In genomic region chr5:115155156-115155631, GRCm38 (mm10) we compare ENCODE assay signal across 8 mouse cellular contexts. TPM values are rescaled to one million over a fixed set of nuclear protein-coding genes. Genes with fewer than 3 reads are reported as not detected.
DNase-seq lines count a peak whose midpoint lies in the region; ATAC-seq and TF ChIP-seq lines count a peak whose summit lies in the region.

No protein-coding gene starts in this region.

- peak in 1 of 2 experiments; percentile 32 for DNase-seq in heart, adult 2 months
- DNase-seq in heart, postnatal 14 days, result no peak
- DNase-seq in CH12.LX (ENCODE audit: extremely low read depth), result no peak
- DNase-seq in liver, embryonic 13.5 days, result no peak
- DNase-seq in retina, embryonic 14.5 days (ENCODE audit: low spot score), result no peak
- DNase-seq in frontal cortex, postnatal 10 days (ENCODE audit: low spot score in 2 of 2), result no peak
- DNase-seq in urinary bladder, postnatal 4 days (ENCODE audit: low spot score in 2 of 2), result no peak

- H3K27ac ChIP-seq in heart, adult 2 months, result peak overlapping the region; percentile 32
- no peak overlapping the region for H3K27ac ChIP-seq in CH12.LX (ENCODE audit: insufficient read depth, low read depth)
- H3K27ac ChIP-seq in forebrain, embryonic 13.5 days, result no peak overlapping the region
- peak overlapping the region; percentile 35 for H3K27ac ChIP-seq in liver, embryonic 13.5 days

- H3K9ac ChIP-seq in heart, adult 2 months (ENCODE audit: low read depth, low read length), result peak overlapping the region; percentile 44
- peak overlapping the region; percentile 95 for H3K9ac ChIP-seq in CH12.LX (ENCODE audit: insufficient read depth, low read depth)
- H3K9ac ChIP-seq in forebrain, embryonic 13.5 days, result peak overlapping the region; percentile 38
- H3K9ac ChIP-seq in liver, embryonic 13.5 days, result peak overlapping the region; percentile 91

- WGBS in heart, adult 2 months, result 34% methylated on average over 13 of the region's 13 CpGs
- WGBS in forebrain, embryonic 13.5 days, result 74% methylated on average over 13 of the region's 13 CpGs
- 17% methylated on average over 13 of the region's 13 CpGs for whole genome bisulfite sequencing in liver, embryonic 13.5 days (ENCODE audit: insufficient replicate concordance)

- TF ChIP-seq CTCF in heart, adult 2 months (IDR thresholded peaks at IDR 0.05), result no peak
- TF ChIP-seq CTCF in CH12.LX (conservative IDR thresholded peaks at IDR 0.05 in 1 of 2, IDR thresholded peaks at IDR 0.05 in 1 of 2; ENCODE audit: low read depth in 2 of 2, low read length in 2 of 2), result no peak

- peak overlapping the region; percentile 19; the same call in 1 of the 2 replicates for H3K4me3 ChIP-seq in heart, adult 2 months
- peak overlapping the region in 2 of 3 experiments; percentile 24 to 98 for H3K4me3 ChIP-seq in CH12.LX (replicated peaks in 1 of 3; ENCODE audit: low read depth in 2 of 3, low read length in 2 of 3, poor library complexity in 1 of 3)
- H3K4me3 ChIP-seq in forebrain, embryonic 13.5 days, result no peak overlapping the region
- peak overlapping the region; percentile 90 for H3K4me3 ChIP-seq in liver, embryonic 13.5 days (replicated peaks)

- no peaks in the 10 kb centered on the region for H3K36me3 ChIP-seq in heart, adult 2 months (ENCODE audit: control insufficient read depth, insufficient read depth, low read length)
- peaks cover 21 to 48% of the 10 kb centered on the region in 2 experiments for H3K36me3 ChIP-seq in CH12.LX (replicated peaks in 1 of 2; ENCODE audit: control insufficient read depth in 1 of 2, insufficient read depth in 1 of 2, low read length in 1 of 2)
- H3K36me3 ChIP-seq in forebrain, embryonic 13.5 days (ENCODE audit: poor library complexity, severe bottlenecking), result peaks cover 19% of the 10 kb centered on the region
- peaks cover 31% of the 10 kb centered on the region for H3K36me3 ChIP-seq in liver, embryonic 13.5 days

- no peak for TF ChIP-seq POLR2A in heart, adult 2 months (IDR thresholded peaks at IDR 0.05; ENCODE audit: insufficient read depth, low read depth, low read length)
- peak; percentile 11; the same call in 1 of the 2 replicates for TF ChIP-seq POLR2A in CH12.LX (IDR thresholded peaks at IDR 0.05; ENCODE audit: low read depth, low read length)

- TF ChIP-seq RAD21 in CH12.LX (IDR thresholded peaks at IDR 0.05; ENCODE audit: low read depth, low read length), result no peak

- peaks cover 3% of the 10 kb centered on the region for H3K9me3 ChIP-seq in CH12.LX (replicated peaks; ENCODE audit: low read length)
- H3K9me3 ChIP-seq in forebrain, embryonic 13.5 days (replicated peaks), result no peaks in the 10 kb centered on the region
- H3K9me3 ChIP-seq in liver, embryonic 13.5 days (replicated peaks), result no peaks in the 10 kb centered on the region

- H3K4me2 ChIP-seq in CH12.LX (ENCODE audit: insufficient read depth, low read depth, poor library complexity, severe bottlenecking), result peak overlapping the region; percentile 94
- peak overlapping the region; percentile 94 for H3K4me2 ChIP-seq in forebrain, embryonic 13.5 days
- peak overlapping the region; percentile 99 for H3K4me2 ChIP-seq in liver, embryonic 13.5 days

- H3K79me2 ChIP-seq in heart, adult 2 months (replicated peaks; ENCODE audit: control insufficient read depth, insufficient read depth, low read length), result peaks cover 5% of the 10 kb centered on the region
- H3K79me2 ChIP-seq in CH12.LX (replicated peaks; ENCODE audit: control insufficient read depth, extremely low read depth, insufficient read depth, poor library complexity, severe bottlenecking), result peaks cover 60% of the 10 kb centered on the region

- intact Hi-C loops in heart, adult 2 months (cut with DNase I), result no loop called here
- intact Hi-C loops in heart, postnatal 14 days (cut with DNase I), result loop anchor here (2.0 kb wide), 1 partner anchor 20 kb away; the partner anchor contains the start of gene Unc119b

- H3K4me1 ChIP-seq in heart, adult 2 months (ENCODE audit: control insufficient read depth, insufficient read depth, low read length), result peaks cover 24% of the 10 kb centered on the region
- H3K4me1 ChIP-seq in CH12.LX (ENCODE audit: control insufficient read depth in 1 of 2, insufficient read depth in 2 of 2), result peaks cover 13 to 54% of the 10 kb centered on the region in 2 experiments
- peaks cover 50% of the 10 kb centered on the region for H3K4me1 ChIP-seq in forebrain, embryonic 13.5 days
- H3K4me1 ChIP-seq in liver, embryonic 13.5 days (replicated peaks), result peaks cover 81% of the 10 kb centered on the region

- dilution Hi-C loops in CH12.LX (cut with MboI; ENCODE audit: extremely low pct_ligation_motif_present, extremely low pct_unique_long_range_greater_than_20kb, low sequenced_read_pairs), result no loop called here

- no peaks in the 10 kb centered on the region for H3K27me3 ChIP-seq in heart, adult 2 months (ENCODE audit: control insufficient read depth, insufficient read depth, low read length)
- no peaks in the 10 kb centered on the region for H3K27me3 ChIP-seq in CH12.LX (replicated peaks)
- H3K27me3 ChIP-seq in forebrain, embryonic 13.5 days, result no peaks in the 10 kb centered on the region
- H3K27me3 ChIP-seq in liver, embryonic 13.5 days, result no peaks in the 10 kb centered on the region

- no peak for TF ChIP-seq EP300 in heart, adult 2 months (IDR thresholded peaks at IDR 0.05; ENCODE audit: insufficient read depth, low read depth, low read length)
- no peak for TF ChIP-seq EP300 in CH12.LX (IDR thresholded peaks at IDR 0.05; ENCODE audit: low read length)

- in situ Hi-C loops in CH12.LX (cut with MboI; ENCODE audit: low pct_ligation_motif_present, low pct_unique_long_range_greater_than_20kb, low sequenced_read_pairs), result no loop called here

- ATAC-seq in forebrain, embryonic 13.5 days, result no peak
- ATAC-seq in liver, embryonic 13.5 days (ENCODE audit: low read depth), result no peak

TF ChIP-seq in CH12.LX, 34 proteins besides CTCF, POLR2A, EP300 and RAD21:
- TF ChIP-seq MAFK (IDR thresholded peaks at IDR 0.05; ENCODE audit: insufficient replicate concordance, low read length), result no peak
- TF ChIP-seq HCFC1 (IDR thresholded peaks at IDR 0.05; ENCODE audit: low read depth, low read length), result no peak
- no peak for TF ChIP-seq BHLHE40 (IDR thresholded peaks at IDR 0.05; ENCODE audit: low read depth, low read length)
- TF ChIP-seq NRF1 (IDR thresholded peaks at IDR 0.05; ENCODE audit: low read depth, low read length), result no peak
- TF ChIP-seq KAT2A (IDR thresholded peaks at IDR 0.05; ENCODE audit: insufficient replicate concordance, low read length), result no peak
- no peak for TF ChIP-seq PAX5 (IDR thresholded peaks at IDR 0.05; ENCODE audit: low read length)
- no peak for TF ChIP-seq JUN (IDR thresholded peaks at IDR 0.05; ENCODE audit: insufficient read depth, low read depth, low read length)
- TF ChIP-seq CHD1 (IDR thresholded peaks at IDR 0.05; ENCODE audit: low read depth, low read length), result no peak
- TF ChIP-seq USF1 (IDR thresholded peaks at IDR 0.05; ENCODE audit: low read depth, low read length), result no peak
- TF ChIP-seq ZNF384 (IDR thresholded peaks at IDR 0.05; ENCODE audit: low read depth, low read length), result no peak

RNA-seq across cellular contexts. Expression of gene Mlec, which starts 2.8 kb away (rescaled TPM):
- total RNA-seq in heart, adult 2 months (2021), result 10 to 100 TPM; 74.6 to 80.6 TPM
- polyA plus RNA-seq in heart, adult 2 months (2012; rRNA removed), result 40.4 and 75.4 TPM in 2 replicates
- 10 to 100 TPM; 70.0 to 77.1 TPM for total RNA-seq in heart, postnatal 14 days (2021)
- total RNA-seq in CH12.LX (2012; rRNA removed) (128 and 144 TPM in 2 replicates), CH12.LX (2014; rRNA removed) (91.6 and 101 TPM in 2 replicates)
- polyA plus RNA-seq in CH12.LX (2012; ENCODE audit: insufficient read length, low read depth), result 143 and 164 TPM in 2 replicates
- 23.5 and 25.9 TPM in 2 replicates for polyA plus RNA-seq in forebrain, embryonic 13.5 days (2015; fragmentation: Nextera tagmentation; extraction: Ambion mirVana)
- polyA plus RNA-seq in liver, embryonic 13.5 days (2015; fragmentation: Nextera tagmentation; extraction: Ambion mirVana), result 23.0 and 26.0 TPM in 2 replicates

RNA-seq across cellular contexts. Expression of gene Unc119b, which starts 20.4 kb away (rescaled TPM):
- total RNA-seq in heart, adult 2 months (2021), result 10 to 100 TPM; 15.8 to 22.0 TPM
- 18.4 and 27.8 TPM in 2 replicates for polyA plus RNA-seq in heart, adult 2 months (2012; rRNA removed)
- 10 to 100 TPM; 24.7 to 25.8 TPM for total RNA-seq in heart, postnatal 14 days (2021)
- total RNA-seq in CH12.LX (2012; rRNA removed), result 21.7 and 22.6 TPM in 2 replicates
- total RNA-seq in CH12.LX (2014; rRNA removed), result 11.9 and 13.3 TPM in 2 replicates
- 17.7 and 18.4 TPM in 2 replicates for polyA plus RNA-seq in CH12.LX (2012; ENCODE audit: insufficient read length, low read depth)
- polyA plus RNA-seq in forebrain, embryonic 13.5 days (2015; fragmentation: Nextera tagmentation; extraction: Ambion mirVana), result 44.8 and 49.9 TPM in 2 replicates
- polyA plus RNA-seq in liver, embryonic 13.5 days (2015; fragmentation: Nextera tagmentation; extraction: Ambion mirVana), result 8.7 and 10.4 TPM in 2 replicates

RNA-seq across cellular contexts. Expression of gene Acads, which starts 36.0 kb away (rescaled TPM):
- 100 to 1,000 TPM; 199 to 228 TPM for total RNA-seq in heart, adult 2 months (2021)
- polyA plus RNA-seq in heart, adult 2 months (2012; rRNA removed), result 256 and 333 TPM in 2 replicates
- 100 to 1,000 TPM; 196 to 208 TPM for total RNA-seq in heart, postnatal 14 days (2021)
- total RNA-seq in CH12.LX (2012; rRNA removed) (49.2 and 57.8 TPM in 2 replicates), CH12.LX (2014; rRNA removed) (43.1 and 46.6 TPM in 2 replicates)
- 37.7 and 43.0 TPM in 2 replicates for polyA plus RNA-seq in CH12.LX (2012; ENCODE audit: insufficient read length, low read depth)
- 27.7 and 28.6 TPM in 2 replicates for polyA plus RNA-seq in forebrain, embryonic 13.5 days (2015; fragmentation: Nextera tagmentation; extraction: Ambion mirVana)
- polyA plus RNA-seq in liver, embryonic 13.5 days (2015; fragmentation: Nextera tagmentation; extraction: Ambion mirVana), result 40.9 and 41.5 TPM in 2 replicates

RNA-seq across cellular contexts. Expression of gene Cabp1, which starts 39.0 kb away (rescaled TPM):
- total RNA-seq in heart, adult 2 months (2021), result 1 to 10 TPM; 2.3 to 3.9 TPM
- 6.0 and 13.2 TPM in 2 replicates for polyA plus RNA-seq in heart, adult 2 months (2012; rRNA removed)
- total RNA-seq in heart, postnatal 14 days (2021), result 1 to 10 TPM; 3.5 to 4.0 TPM
- total RNA-seq in CH12.LX (2012; rRNA removed), result 0.71 and 1.7 TPM in 2 replicates
- 0.38 and 0.59 TPM in 2 replicates for total RNA-seq in CH12.LX (2014; rRNA removed)
- 1.7 and 1.8 TPM in 2 replicates for polyA plus RNA-seq in CH12.LX (2012; ENCODE audit: insufficient read length, low read depth)
- polyA plus RNA-seq in forebrain, embryonic 13.5 days (2015; fragmentation: Nextera tagmentation; extraction: Ambion mirVana), result 5.7 and 12.6 TPM in 2 replicates
- polyA plus RNA-seq in liver, embryonic 13.5 days (2015; fragmentation: Nextera tagmentation; extraction: Ambion mirVana), result not detected in 2 replicates

RNA-seq across cellular contexts. Expression of gene Gm10401, which starts 57.1 kb away (rescaled TPM):
- not detected for total RNA-seq in heart, adult 2 months (2021)
- not detected in 2 replicates for polyA plus RNA-seq in heart, adult 2 months (2012; rRNA removed)
- total RNA-seq in heart, postnatal 14 days (2021), result not detected
- total RNA-seq in CH12.LX (2012; rRNA removed) (1.7 and 3.2 TPM in 2 replicates), CH12.LX (2014; rRNA removed) (not detected in 2 replicates)
- polyA plus RNA-seq in CH12.LX (2012; ENCODE audit: insufficient read length, low read depth), result 6.9 and 10.9 TPM in 2 replicates
- 38.4 and 40.9 TPM in 2 replicates for polyA plus RNA-seq in forebrain, embryonic 13.5 days (2015; fragmentation: Nextera tagmentation; extraction: Ambion mirVana)
- polyA plus RNA-seq in liver, embryonic 13.5 days (2015; fragmentation: Nextera tagmentation; extraction: Ambion mirVana), result 11.1 and 12.0 TPM in 2 replicates

Comparison
In these comparisons a context has a peak if more than half of its experiments do, and no peak if none do; other contexts are left out.
1. H3K27ac ChIP-seq: peak in heart, adult 2 months (single experiment) and liver, embryonic 13.5 days (single experiment); none in CH12.LX (single experiment) and forebrain, embryonic 13.5 days (single experiment).
2. H3K9ac ChIP-seq: peak in every context shown above with its lines; median percentile 95 in CH12.LX; 91 in liver, embryonic 13.5 days; 44 in heart, adult 2 months; 38 in forebrain, embryonic 13.5 days.
3. Peak in every context shown above with its lines, with median percentiles within 50 percentile points of each other: H3K4me2 ChIP-seq.